Mouse (Mus musculus): Measurements from ENCODE around the gene Lrmp.

DNA sequence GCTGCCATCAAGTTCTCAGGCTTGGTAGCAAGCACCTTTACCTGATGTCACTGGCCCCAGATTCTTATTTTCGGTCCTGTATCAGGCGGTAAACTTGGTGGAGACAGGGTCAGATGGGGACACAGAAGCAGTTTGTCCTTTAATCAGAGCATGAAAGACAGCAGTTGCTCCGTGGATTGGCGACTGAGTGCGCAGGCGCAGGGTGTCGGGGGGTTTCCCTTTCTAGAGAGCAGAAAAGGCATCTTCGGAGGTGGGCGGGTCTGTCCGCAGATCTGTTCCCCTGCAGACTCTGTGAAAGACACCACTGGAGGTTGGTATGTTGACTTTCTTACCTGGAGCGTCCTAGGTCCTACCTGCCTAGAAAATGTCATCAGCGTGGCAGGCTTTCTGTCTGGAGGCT lies 26.4 kb downstream of the Lrmp start:
- no peak for TF ChIP-seq GATA1 (IDR thresholded peaks at IDR 0.05; ENCODE audit: low read length)
- no peak for TF ChIP-seq TAL1 (IDR thresholded peaks at IDR 0.05; ENCODE audit: low read length)

Data from erythroblast, embryonic 14.5 days (primary cell).